In genomic region chr7:29396216-29396942, GRCm38 (mm10) we compare ENCODE assay signal across 23 mouse cellular contexts.
DNase-seq lines count a peak whose midpoint lies in the region; TF ChIP-seq lines count a peak whose summit lies in the region.
"Had no signal": no experiment of that assay in that cellular context is flagged by ENCODE, and none has a peak within 500 bp of the region (broad histone marks: within the 10 kb centered on the region; RNA-seq: fewer than 3 reads in every experiment).

No protein-coding gene starts in this region.

- H3K27ac ChIP-seq in testis, adult 2 months (ENCODE audit: control insufficient read depth, insufficient read depth, low read depth, low read length), result peak overlapping the region; percentile 37; the same call in 1 of the 2 replicates
- no peak overlapping the region for H3K27ac ChIP-seq in forebrain, embryonic 10.5 days
- H3K27ac ChIP-seq: forebrain, embryonic 13.5 days; gastrocnemius, adult 2 months; heart, embryonic 10.5 days; limb, embryonic 12.5 days; liver, embryonic 12.5 days; midbrain, embryonic 12.5 days had no signal

- no peak for TF ChIP-seq CTCF in testis, adult 2 months (IDR thresholded peaks at IDR 0.05; ENCODE audit: control insufficient read depth, insufficient read depth, insufficient replicate concordance, low read depth, low read length)

- TF ChIP-seq POLR2A in testis, adult 2 months (IDR thresholded peaks at IDR 0.05; ENCODE audit: control insufficient read depth, low read depth, low read length), result no peak

- H3K4me3 ChIP-seq in testis, adult 2 months (ENCODE audit: control insufficient read depth, low read depth, low read length), result no peak overlapping the region
- H3K4me3 ChIP-seq in forebrain, embryonic 10.5 days, result no peak overlapping the region
- H3K4me3 ChIP-seq: forebrain, embryonic 13.5 days; gastrocnemius, adult 2 months; heart, embryonic 10.5 days; hindbrain, embryonic 15.5 days; limb, embryonic 12.5 days; liver, embryonic 12.5 days; midbrain, embryonic 12.5 days had no signal

- no peaks in the 10 kb centered on the region; the same call in 1 of the 2 replicates for H3K4me1 ChIP-seq in testis, adult 2 months (ENCODE audit: control insufficient read depth, insufficient read depth, low read length)
- H3K4me1 ChIP-seq in forebrain, embryonic 10.5 days, result peaks cover 7% of the 10 kb centered on the region; the same call in 1 of the 2 replicates
- H3K4me1 ChIP-seq: limb, embryonic 12.5 days had no signal

- H3K9me3 ChIP-seq in forebrain, embryonic 10.5 days, result no peaks in the 10 kb centered on the region
- H3K9me3 ChIP-seq: forebrain, embryonic 13.5 days; heart, embryonic 10.5 days; hindbrain, embryonic 15.5 days; limb, embryonic 12.5 days; liver, embryonic 12.5 days; midbrain, embryonic 12.5 days had no signal

- no peak for DNase-seq in testis, postnatal 10 days (ENCODE audit: low spot score)
- DNase-seq in cerebellum, adult 18-20 months, result peak; percentile 65 to 79
- peak; percentile 69 to 75 for DNase-seq in cerebellum, postnatal 14 days
- DNase-seq in kidney, adult 8-10 months, result no peak
- no peak for DNase-seq in urinary bladder, adult 18-20 months (ENCODE audit: low spot score in 2 of 2)
- no peak for DNase-seq in forebrain, embryonic 10.5 days (ENCODE audit: extremely low spot score, low spot score)
- DNase-seq: adrenal gland, postnatal 25 days; gastrocnemius, adult 2 months; kidney, adult 2 months; kidney, postnatal 10 days; layer of hippocampus, postnatal 36 days; lung, adult 2 months; lung, postnatal 14 days; right cerebral cortex, postnatal 25 days; spleen, adult 18-20 months; thymus, adult 2 months had no signal

- no peaks in the 10 kb centered on the region for H3K27me3 ChIP-seq in testis, adult 2 months (ENCODE audit: control insufficient read depth, insufficient read depth, low read length)
- H3K27me3 ChIP-seq in forebrain, embryonic 10.5 days (ENCODE audit: poor library complexity, severe bottlenecking), result no peaks in the 10 kb centered on the region
- H3K27me3 ChIP-seq: forebrain, embryonic 13.5 days; hindbrain, embryonic 15.5 days; limb, embryonic 12.5 days; liver, embryonic 12.5 days; midbrain, embryonic 12.5 days had no signal

- no peaks in the 10 kb centered on the region for H3K36me3 ChIP-seq in testis, adult 2 months (ENCODE audit: control insufficient read depth, insufficient read depth, low read length)
- peaks cover 79% of the 10 kb centered on the region for H3K36me3 ChIP-seq in forebrain, embryonic 10.5 days (replicated peaks)

- 92% methylated on average over 12 of the region's 12 CpGs for WGBS in forebrain, embryonic 10.5 days

Comparison
In these comparisons a context has a peak if more than half of its experiments do, and no peak if none do; other contexts are left out.
1. DNase-seq: peak in cerebellum, adult 18-20 months (2 of 2) and cerebellum, postnatal 14 days (2 of 2); none in testis, postnatal 10 days (single experiment), kidney, adult 8-10 months (0 of 2), urinary bladder, adult 18-20 months (0 of 2) and forebrain, embryonic 10.5 days (single experiment).